Mouse (Mus musculus) ZHBTc4 (cell line): ENCODE data around the gene Rasal3.
A peak's percentile ranks its signal among the peaks of the same experiment; 100 is the strongest.

ENCODE experiments used
- DNase-seq: peaks from one replicate; pipeline ENCODE4 v3.0.0-alpha.2; 2011; ENCODE audit warnings: low read depth, low spot score

The Rasal3 gene

DNA sequence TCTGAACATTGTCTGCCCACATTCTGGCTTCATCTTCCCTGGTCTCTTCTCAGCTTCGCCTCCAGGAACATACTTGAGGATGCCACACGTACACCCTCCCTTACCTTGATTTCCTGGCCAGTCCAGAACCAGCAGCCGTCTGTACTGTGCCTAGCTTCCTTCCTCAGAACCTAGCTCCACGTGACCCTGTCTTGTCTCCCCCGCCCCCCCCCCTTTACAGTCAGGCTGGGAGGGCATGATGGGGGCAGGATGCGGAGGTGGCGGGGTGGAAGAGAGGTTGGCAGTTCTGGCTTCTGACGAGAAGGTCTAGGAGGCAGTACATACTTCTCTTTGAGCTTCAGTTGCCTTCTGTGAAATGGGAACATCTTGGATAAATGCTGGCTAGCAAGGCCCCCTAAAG lies at the start of gene Rasal3:
TSS of gene Rasal3 (minus strand) at position 167 of the 400 bp plus-strand sequence.
- DNase-seq: no peak

DNA sequence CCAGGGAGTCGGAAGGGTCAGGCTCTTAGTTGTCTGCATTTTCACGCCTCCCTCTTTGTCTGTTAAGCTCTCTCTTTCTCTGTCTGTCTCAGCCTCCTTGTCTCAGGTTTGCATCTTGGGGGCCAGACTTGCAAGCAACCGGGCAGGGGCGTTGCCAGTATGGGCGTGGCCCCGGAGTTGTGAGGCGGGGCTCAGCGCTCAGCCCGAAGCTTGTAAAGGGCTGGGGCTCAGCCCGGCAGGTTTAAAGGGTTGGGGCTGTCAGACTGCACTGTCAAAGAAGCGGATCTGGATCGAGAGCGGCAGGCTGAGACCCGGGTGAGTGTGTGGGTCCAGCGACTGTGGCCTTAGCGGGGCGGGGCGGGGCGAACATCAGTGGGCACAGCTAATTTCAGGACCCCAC lies 49.1 kb upstream of the Rasal3 start, which contains the start of gene Cyp4f39:
TSS of gene Cyp4f39 (plus strand) at position 242 of the 400 bp plus-strand sequence.
- DNase-seq: peak; percentile 90

- DNase-seq: peak; percentile 35
Measured at GRCm38 (mm10) chr17:32450844-32451537, 47.6 kb upstream of the Rasal3 start.

- peak; percentile 72 for DNase-seq
Measured at GRCm38 (mm10) chr17:32449042-32449441, 45.7 kb upstream of the Rasal3 start.

- peak; percentile 64 for DNase-seq
Measured at GRCm38 (mm10) chr17:32447195-32447594, 43.8 kb upstream of the Rasal3 start.

DNA sequence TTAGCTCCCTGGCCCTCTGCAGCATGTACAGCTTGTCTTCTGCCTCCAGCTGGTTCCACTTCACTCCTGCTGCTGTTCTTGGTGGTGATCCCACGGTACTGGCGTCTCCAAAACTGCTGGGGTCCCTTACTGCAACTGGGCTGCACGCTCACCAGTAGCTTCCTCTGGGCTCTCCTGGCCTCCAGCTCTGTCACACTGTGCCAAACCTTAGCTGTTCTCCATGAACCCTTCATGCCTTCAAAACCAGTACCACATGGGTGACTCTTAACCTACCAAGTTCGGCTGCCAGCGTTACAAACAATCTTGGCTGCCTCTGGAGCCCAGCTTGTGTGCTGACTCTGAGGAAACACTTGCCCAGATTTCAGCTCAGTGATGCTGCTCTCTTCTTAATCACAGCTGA lies 41.6 kb upstream of the Rasal3 start:
- no peak for DNase-seq

DNA sequence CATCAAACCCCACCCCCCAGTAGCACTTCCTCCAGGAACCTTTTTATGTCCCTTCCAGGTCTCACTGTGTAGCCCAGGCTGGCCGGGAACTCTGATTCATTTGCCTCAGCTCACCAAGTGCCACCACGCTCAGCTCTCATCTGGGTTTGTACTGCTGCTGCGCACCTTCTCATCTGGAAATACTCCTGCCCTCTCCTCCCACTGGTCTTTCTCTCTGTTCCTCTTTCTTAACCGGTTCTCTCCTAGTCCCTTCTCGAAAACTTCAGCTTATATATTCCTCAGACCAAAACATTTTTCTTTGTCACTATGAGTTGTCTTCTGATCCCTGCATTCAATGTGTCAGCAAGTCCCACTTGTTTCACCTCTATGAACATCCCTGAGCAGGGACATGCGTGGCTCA lies 39.9 kb upstream of the Rasal3 start:
- no peak for DNase-seq

- no peak for DNase-seq
Measured at GRCm38 (mm10) chr17:32437106-32437505, 33.7 kb upstream of the Rasal3 start.

GRCm38 (mm10) chr17:32435151-32435550 lies 31.8 kb upstream of the Rasal3 start:
- no peak for DNase-seq

GRCm38 (mm10) chr17:32434324-32434723 lies 30.9 kb upstream of the Rasal3 start:
- no peak for DNase-seq

GRCm38 (mm10) chr17:32431972-32432371 lies 28.6 kb upstream of the Rasal3 start:
- peak; percentile 27 for DNase-seq

- DNase-seq: no peak
Measured at GRCm38 (mm10) chr17:32426610-32427009, 23.2 kb upstream of the Rasal3 start.

- no peak for DNase-seq
Measured at GRCm38 (mm10) chr17:32424034-32424433, 20.7 kb upstream of the Rasal3 start, which contains the start of gene Pglyrp2. Gene Pglyrp2 (minus strand): TSS chr17:32424167.

DNA sequence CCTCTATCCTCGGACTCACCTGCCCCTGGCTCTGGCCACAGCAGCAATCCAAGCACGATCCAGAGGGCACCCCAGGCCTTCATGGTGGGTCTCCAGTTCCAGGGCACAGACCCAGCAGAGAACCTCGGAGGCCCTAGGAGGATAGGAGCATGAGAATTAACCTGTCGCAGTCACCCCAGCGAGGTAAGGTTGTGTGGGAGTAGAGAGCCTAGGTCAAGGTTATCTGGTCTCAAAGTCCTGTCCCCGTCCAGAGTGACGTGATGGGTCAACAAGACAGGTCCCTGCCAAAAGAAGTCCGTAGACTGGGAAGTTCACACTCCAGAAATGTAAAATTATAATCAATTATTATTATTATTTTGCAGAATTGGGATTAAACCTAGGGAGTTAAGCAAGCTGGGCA lies 17.4 kb upstream of the Rasal3 start:
- DNase-seq: no peak

- no peak for DNase-seq
Measured at GRCm38 (mm10) chr17:32419989-32420388, 16.6 kb upstream of the Rasal3 start.

GRCm38 (mm10) chr17:32416771-32417170 lies 13.4 kb upstream of the Rasal3 start:
- DNase-seq: no peak

GRCm38 (mm10) chr17:32415417-32416020 lies 12.1 kb upstream of the Rasal3 start:
- peak; percentile 61 for DNase-seq

GRCm38 (mm10) chr17:32411898-32412297 lies 8.5 kb upstream of the Rasal3 start:
- no peak for DNase-seq

DNA sequence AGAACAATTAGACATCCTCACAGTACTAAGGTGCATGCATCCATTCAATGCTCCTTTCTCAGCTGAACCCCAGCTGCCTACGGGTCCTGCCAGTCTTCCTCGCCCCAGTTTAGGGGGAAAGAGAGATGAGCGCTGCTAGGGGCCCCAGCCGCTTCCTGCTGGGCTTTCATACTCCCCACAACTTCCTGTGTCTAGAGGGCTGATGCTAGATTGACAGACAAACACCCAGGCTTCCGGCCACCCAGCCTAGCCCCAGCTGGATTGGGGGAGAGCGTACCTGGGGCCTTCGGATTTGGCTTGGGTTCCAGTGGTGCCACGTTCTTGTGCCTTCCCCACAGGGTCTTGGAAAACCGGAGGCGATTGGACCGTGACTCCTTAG lies 615 bp downstream of the Rasal3 start:
- DNase-seq: no peak

- DNase-seq: no peak
Measured at GRCm38 (mm10) chr17:32402011-32402778, 1.2 kb downstream of the Rasal3 start.

DNA sequence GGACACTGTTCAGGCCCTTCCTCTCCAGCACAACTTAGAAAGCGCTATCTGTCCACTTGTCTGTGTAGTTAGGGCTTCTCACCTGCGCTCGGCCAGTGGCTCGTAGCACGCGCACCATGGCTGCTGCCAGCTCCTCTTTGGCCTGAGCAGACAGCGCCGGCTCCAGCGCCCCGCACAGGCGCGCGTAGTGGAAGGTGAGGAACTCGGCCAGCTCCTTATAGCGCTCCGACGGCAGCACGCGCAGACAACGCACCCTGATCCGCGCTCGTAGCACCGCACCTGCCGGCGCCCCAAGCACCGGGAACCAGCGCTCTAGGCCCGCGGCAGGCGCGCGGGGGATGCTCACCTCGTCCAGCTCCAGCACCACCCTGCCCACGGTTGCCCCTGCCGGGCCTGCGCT lies 7.1 kb downstream of the Rasal3 start:
- DNase-seq: peak; percentile 74

DNA sequence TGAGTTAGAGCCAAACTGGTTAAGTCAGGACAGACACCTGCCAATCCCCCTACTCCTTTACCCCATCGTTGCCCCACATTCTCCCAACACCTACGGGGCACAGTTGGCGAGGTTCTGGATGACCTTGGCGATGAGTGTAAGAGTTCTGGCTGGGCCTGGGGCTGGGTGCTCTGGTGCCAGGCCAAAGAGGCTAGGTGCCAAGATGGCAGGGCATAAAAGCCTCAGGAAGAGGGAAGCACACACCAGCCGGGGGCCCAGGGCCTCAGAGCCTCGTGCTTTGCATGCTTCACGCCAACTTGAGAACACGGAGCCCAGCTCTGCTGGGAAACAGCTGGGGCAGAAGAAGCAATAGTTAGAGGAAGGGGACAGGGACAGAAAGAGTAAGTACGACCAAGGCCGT lies 9.4 kb downstream of the Rasal3 start:
- no peak for DNase-seq
